Mouse (Mus musculus) limb, embryonic 15.5 days (tissue): Measurements from ENCODE around the gene Gm20388. TPM values are rescaled to one million over a fixed set of nuclear protein-coding genes. Genes with fewer than 3 reads are reported as not detected.

Experiments
- ATAC-seq: fragments of 200-750 bp; cut with Nextera tagmentation; 2 replicates; pipeline ENCODE4 v1.8.0; 2017; ENCODE audit warnings: low read depth, moderate TSS enrichment; ENCODE audit not compliant: insufficient number of reproducible peaks, low FRiP score, low TSS enrichment
- H3K27ac ChIP-seq: fragments of 300-500 bp; sonication (generic); 2 replicates; pipeline ENCODE4 v1.5.1; 2015; ENCODE audit warnings: moderate library complexity, mild to moderate bottlenecking, inconsistent platforms
- H3K27me3 ChIP-seq: fragments of 300-500 bp; sonication (generic); 2 replicates; pipeline ENCODE4 v1.6.1; 2015; ENCODE audit warnings: inconsistent platforms
- H3K36me3 ChIP-seq: fragments of 300-500 bp; sonication (generic); 2 replicates; pipeline ENCODE4 v1.6.1; 2015; ENCODE audit warnings: inconsistent platforms
- H3K4me1 ChIP-seq: fragments of 300-500 bp; sonication (generic); 2 replicates; pipeline ENCODE4 v1.6.1; 2015; ENCODE audit warnings: inconsistent platforms
- H3K4me2 ChIP-seq: fragments of 300-500 bp; sonication (generic); 2 replicates; pipeline ENCODE4 v1.6.1; 2015; ENCODE audit warnings: mild to moderate bottlenecking, inconsistent platforms
- H3K4me3 ChIP-seq: fragments of 300-500 bp; sonication (generic); 2 replicates; pipeline ENCODE4 v1.5.1; 2015; ENCODE audit warnings: mild to moderate bottlenecking, inconsistent platforms
- H3K9ac ChIP-seq: fragments of 300-500 bp; sonication (generic); 2 replicates; pipeline ENCODE4 v1.6.1; 2015; ENCODE audit warnings: inconsistent platforms
- H3K9me3 ChIP-seq: fragments of 300-500 bp; sonication (generic); 2 replicates; pipeline ENCODE4 v1.6.1; 2016; ENCODE audit warnings: inconsistent platforms
- WGBS: fragments of 180-500 bp; shearing (Covaris S2); methylation state at CpG from one replicate; pipeline ENCODE4 v1.1.7; 2015; 5-methylcytosine and 5-hydroxymethylcytosine counted together
- polyA plus RNA-seq: library from polyadenylated mRNA; unstranded; fragments of >200 nt; fragmentation: Nextera tagmentation; extraction: Ambion mirVana; gene quantifications from 2 replicates; pipeline ENCODE4 v1.2.1, GENCODE M21; 2015

Gm20388 gene
- polyA plus RNA-seq, 1 experiment from 2014 or later = 4.9 TPM

DNA sequence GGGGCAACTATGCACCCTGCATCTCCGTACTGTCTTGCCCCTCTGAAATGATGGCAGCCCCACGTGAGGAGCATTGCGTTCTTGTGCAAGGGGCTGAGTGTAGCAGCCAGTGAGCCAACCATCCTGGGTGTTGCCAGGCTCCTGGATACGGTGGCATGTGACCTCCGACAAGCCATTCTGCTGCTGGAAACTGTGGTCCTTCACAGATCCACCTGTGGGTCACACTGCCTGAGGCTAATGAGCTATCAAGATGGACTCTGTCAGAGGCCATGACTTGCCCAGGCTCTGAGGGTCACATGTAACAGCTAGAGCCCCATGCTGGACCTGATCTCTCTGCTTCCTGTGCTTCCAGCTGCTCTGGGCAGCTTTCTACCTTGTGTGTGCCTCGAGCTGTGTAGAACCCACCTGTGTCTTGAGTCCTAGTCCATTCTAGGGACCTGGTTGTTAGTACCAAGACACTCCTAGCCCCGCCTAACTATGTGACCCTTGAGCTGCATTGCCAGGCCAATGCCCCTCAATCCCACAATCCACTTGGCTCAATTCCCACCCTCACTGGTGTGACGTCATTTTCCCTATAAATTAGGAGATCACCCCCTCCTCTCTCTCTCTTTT lies 3506.4 kb downstream of the Gm20388 start:
- Histone ChIP-seq H3K9ac (no peak overlapping the region), H3K4me1 (peaks cover 2% of the 10 kb centered on the region), H3K9me3 (no peaks in the 10 kb centered on the region), H3K27me3 (peaks cover 23% of the 10 kb centered on the region), H3K36me3 (no peaks in the 10 kb centered on the region), H3K4me2 (no peak overlapping the region), H3K27ac (no peak overlapping the region), H3K4me3 (no peak overlapping the region)
- WGBS = 76% methylated on average over 8 of the region's 8 CpGs
- no peak for ATAC-seq

- Histone ChIP-seq H3K27me3 (no peaks in the 10 kb centered on the region), H3K9ac (no peak overlapping the region), H3K9me3 (no peaks in the 10 kb centered on the region), H3K27ac (no peak overlapping the region), H3K36me3 (no peaks in the 10 kb centered on the region), H3K4me3 (no peak overlapping the region), H3K4me1 (no peaks in the 10 kb centered on the region), H3K4me2 (no peak overlapping the region)
- ATAC-seq = no peak
- WGBS = 84% methylated on average over 4 of the region's 4 CpGs
These were observed 3509.1 kb downstream of the Gm20388 start for GRCm38 (mm10) chr8:123419711-123420110.

GRCm38 (mm10) chr8:123420525-123421281 lies 3510.1 kb downstream of the Gm20388 start:
- no peak overlapping the region for H3K4me2 ChIP-seq
- H3K9me3 ChIP-seq = no peaks in the 10 kb centered on the region
- H3K36me3 ChIP-seq = no peaks in the 10 kb centered on the region
- no peaks in the 10 kb centered on the region for H3K4me1 ChIP-seq
- H3K27ac ChIP-seq = no peak overlapping the region
- H3K27me3 ChIP-seq = no peaks in the 10 kb centered on the region
- ATAC-seq = no peak
- 94% methylated on average over 34 of the region's 34 CpGs for WGBS
- H3K4me3 ChIP-seq = no peak overlapping the region
- no peak overlapping the region for H3K9ac ChIP-seq

DNA sequence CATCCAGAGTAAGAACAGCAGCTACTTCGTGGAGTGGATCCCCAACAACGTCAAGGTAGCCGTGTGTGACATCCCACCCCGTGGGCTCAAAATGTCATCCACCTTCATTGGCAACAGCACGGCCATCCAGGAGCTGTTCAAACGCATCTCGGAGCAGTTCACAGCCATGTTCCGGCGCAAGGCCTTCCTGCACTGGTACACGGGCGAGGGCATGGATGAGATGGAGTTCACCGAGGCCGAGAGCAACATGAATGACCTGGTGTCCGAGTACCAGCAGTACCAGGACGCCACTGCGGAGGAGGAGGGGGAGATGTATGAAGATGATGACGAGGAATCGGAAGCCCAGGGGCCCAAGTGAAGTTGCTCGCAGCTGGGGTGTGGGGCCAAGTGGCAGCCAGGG lies 3510.7 kb downstream of the Gm20388 start:
- no peak for ATAC-seq
- Histone ChIP-seq H3K27ac (no peak overlapping the region), H3K27me3 (no peaks in the 10 kb centered on the region), H3K9me3 (no peaks in the 10 kb centered on the region), H3K36me3 (no peaks in the 10 kb centered on the region), H3K9ac (no peak overlapping the region), H3K4me3 (no peak overlapping the region), H3K4me1 (no peaks in the 10 kb centered on the region), H3K4me2 (no peak overlapping the region)
- 81% methylated on average over 19 of the region's 19 CpGs for WGBS

GRCm38 (mm10) chr8:123422056-123422780 lies 3511.6 kb downstream of the Gm20388 start:
- Histone ChIP-seq H3K27ac (no peak overlapping the region), H3K4me2 (peak overlapping the region; percentile 39), H3K4me1 (no peaks in the 10 kb centered on the region), H3K36me3 (no peaks in the 10 kb centered on the region), H3K27me3 (no peaks in the 10 kb centered on the region), H3K4me3 (peak overlapping the region; percentile 16; the same call in 1 of the 2 replicates), H3K9ac (no peak overlapping the region), H3K9me3 (0 out of 2 replicates have a peak, but pooled peaks cover 3% of the 10 kb centered on the region)
- ATAC-seq = no peak
- WGBS = 18% methylated on average over 17 of the region's 17 CpGs

DNA sequence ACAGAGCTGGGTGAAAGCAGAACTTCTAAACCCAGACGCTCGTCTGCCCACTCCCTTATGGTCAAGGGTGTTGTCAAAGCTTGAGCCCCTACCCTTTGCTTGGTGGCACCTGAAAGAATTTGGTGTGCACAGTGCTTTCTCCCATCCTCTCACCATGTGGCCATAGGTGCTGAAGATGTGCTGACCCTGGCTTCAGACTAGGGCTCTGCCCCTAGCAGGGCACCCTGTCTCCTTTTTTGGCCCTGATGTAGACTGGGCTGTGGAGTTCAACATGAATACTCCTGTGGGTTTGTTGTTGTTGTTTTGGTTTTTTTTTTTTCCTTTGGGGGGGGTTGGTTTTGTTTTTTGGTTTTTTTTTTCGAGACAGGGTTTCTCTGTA lies 3512.1 kb downstream of the Gm20388 start:
- Histone ChIP-seq H3K27me3 (no peaks in the 10 kb centered on the region), H3K36me3 (no peaks in the 10 kb centered on the region), H3K4me3 (no peak overlapping the region), H3K27ac (no peak overlapping the region), H3K9me3 (peaks cover 9% of the 10 kb centered on the region; the same call in 1 of the 2 replicates), H3K4me1 (no peaks in the 10 kb centered on the region), H3K9ac (no peak overlapping the region), H3K4me2 (no peak overlapping the region)
- no peak for ATAC-seq
- 15% methylated on average over 3 of the region's 3 CpGs for WGBS

GRCm38 (mm10) chr8:123423441-123423840 lies 3512.8 kb downstream of the Gm20388 start, which contains the start of gene Def8:
Def8 (plus strand) TSS chr8:123423527.
- no peak within 1 kb of the TSS for H3K27ac ChIP-seq
- H3K4me1 ChIP-seq = no peaks in the 10 kb centered on the region
- no peaks in the 10 kb centered on the region for H3K27me3 ChIP-seq
- no peak for ATAC-seq
- peaks cover 16% of the 10 kb centered on the region for H3K9me3 ChIP-seq
- WGBS = 64% methylated on average over 7 of the region's 7 CpGs
- peak within 1 kb of the TSS; percentile 16; the same call in 1 of the 2 replicates for H3K4me3 ChIP-seq
- H3K36me3 ChIP-seq = no peaks in the 10 kb centered on the region
- no peak within 1 kb of the TSS for H3K9ac ChIP-seq
- peak within 1 kb of the TSS; percentile 39 for H3K4me2 ChIP-seq

GRCm38 (mm10) chr8:123426511-123427509 lies 3516.2 kb downstream of the Gm20388 start:
- Histone ChIP-seq H3K4me3 (no peak overlapping the region), H3K4me1 (no peaks in the 10 kb centered on the region), H3K27me3 (no peaks in the 10 kb centered on the region), H3K9me3 (peaks cover 32% of the 10 kb centered on the region), H3K4me2 (no peak overlapping the region), H3K36me3 (no peaks in the 10 kb centered on the region), H3K27ac (no peak overlapping the region), H3K9ac (no peak overlapping the region)
- ATAC-seq = no peak
- 96% methylated on average over 27 of the region's 27 CpGs for WGBS

- Histone ChIP-seq H3K27me3 (no peaks in the 10 kb centered on the region), H3K36me3 (no peaks in the 10 kb centered on the region), H3K4me3 (no peak overlapping the region), H3K9me3 (peaks cover 32% of the 10 kb centered on the region), H3K9ac (no peak overlapping the region), H3K27ac (no peak overlapping the region), H3K4me1 (no peaks in the 10 kb centered on the region), H3K4me2 (no peak overlapping the region)
- ATAC-seq = no peak
- WGBS = 97% methylated on average over 24 of the region's 24 CpGs
These were observed 3517.1 kb downstream of the Gm20388 start for GRCm38 (mm10) chr8:123427639-123428275.

GRCm38 (mm10) chr8:123428343-123428893 lies 3517.8 kb downstream of the Gm20388 start:
- Histone ChIP-seq H3K4me2 (no peak overlapping the region), H3K27ac (no peak overlapping the region), H3K9ac (no peak overlapping the region), H3K4me3 (no peak overlapping the region), H3K9me3 (peaks cover 32% of the 10 kb centered on the region), H3K36me3 (no peaks in the 10 kb centered on the region), H3K4me1 (no peaks in the 10 kb centered on the region), H3K27me3 (no peaks in the 10 kb centered on the region)
- no peak for ATAC-seq
- 97% methylated on average over 29 of the region's 29 CpGs for WGBS
